Mouse (Mus musculus) gastrocnemius, postnatal 36 days (tissue): ENCODE data around the gene Pdlim1. TPM values are rescaled to one million over a fixed set of nuclear protein-coding genes. Genes with fewer than 3 reads are reported as not detected.
"Not testable (repeated sequence)": the region's sequence is repeated elsewhere in the genome, so short reads cannot be mapped to it uniquely, and the experiment has no call there.

ENCODE experiments used
- DNase-seq, 2 experiments: peaks; one replicate each; pipeline ENCODE4 v3.0.0; 2022
- intact Hi-C: fragments of 180-260 bp; cut with DNase I; formaldehyde crosslinking; loops from one replicate; pipeline ENCODE4 v1.15.1; 2025
- total RNA-seq, 2 experiments: library from RNA; stranded (reverse); gene quantifications; 2 replicates each; pipeline ENCODE4 v1.2.3; 2021

Gene Pdlim1
- total RNA-seq, 2 experiments from 2014 or later, result 83.7 to 139 TPM

DNA sequence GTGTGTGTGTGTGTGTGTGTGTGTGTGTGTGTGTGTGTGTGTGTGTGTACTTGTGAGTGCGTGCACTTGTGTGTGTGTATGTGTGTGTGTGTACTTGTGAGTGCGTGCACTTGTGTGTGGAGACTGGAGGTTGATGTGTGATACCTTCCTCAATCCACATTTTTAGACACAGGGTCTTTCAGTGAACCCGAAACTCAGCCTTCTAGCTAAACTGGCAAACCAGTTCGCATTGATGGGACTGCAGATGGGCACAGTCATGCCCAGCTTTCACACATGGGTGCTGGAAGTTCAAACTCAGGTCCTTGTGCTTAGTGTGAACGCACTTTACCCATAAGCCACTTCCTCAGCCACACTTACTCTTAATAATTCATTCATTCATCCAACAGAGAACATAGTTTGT is 23.2 kb downstream of the Pdlim1 start:
- intact Hi-C loops, result no loop called here
- DNase-seq, result no peak

DNA sequence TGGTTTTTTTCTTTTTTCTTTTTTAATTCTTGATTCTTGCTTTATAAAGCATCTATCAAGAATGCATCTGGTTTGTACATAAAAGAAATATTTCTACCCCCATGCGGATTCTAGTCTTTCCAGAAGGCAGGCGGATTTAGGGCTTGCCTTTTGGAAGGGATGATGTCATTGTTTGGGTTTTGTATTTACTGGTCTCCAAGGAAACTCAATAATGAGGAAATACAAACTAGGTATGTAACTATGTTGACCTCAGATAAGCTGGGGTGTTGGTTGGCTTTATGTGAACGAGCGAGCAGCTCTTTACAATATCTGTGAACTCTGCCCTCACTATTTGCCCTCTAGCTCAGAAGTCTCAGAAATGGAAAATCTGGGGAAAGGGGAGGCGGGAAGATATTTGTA is 24.4 kb downstream of the Pdlim1 start:
- no peak for DNase-seq
- intact Hi-C loops, result no loop called here

DNA sequence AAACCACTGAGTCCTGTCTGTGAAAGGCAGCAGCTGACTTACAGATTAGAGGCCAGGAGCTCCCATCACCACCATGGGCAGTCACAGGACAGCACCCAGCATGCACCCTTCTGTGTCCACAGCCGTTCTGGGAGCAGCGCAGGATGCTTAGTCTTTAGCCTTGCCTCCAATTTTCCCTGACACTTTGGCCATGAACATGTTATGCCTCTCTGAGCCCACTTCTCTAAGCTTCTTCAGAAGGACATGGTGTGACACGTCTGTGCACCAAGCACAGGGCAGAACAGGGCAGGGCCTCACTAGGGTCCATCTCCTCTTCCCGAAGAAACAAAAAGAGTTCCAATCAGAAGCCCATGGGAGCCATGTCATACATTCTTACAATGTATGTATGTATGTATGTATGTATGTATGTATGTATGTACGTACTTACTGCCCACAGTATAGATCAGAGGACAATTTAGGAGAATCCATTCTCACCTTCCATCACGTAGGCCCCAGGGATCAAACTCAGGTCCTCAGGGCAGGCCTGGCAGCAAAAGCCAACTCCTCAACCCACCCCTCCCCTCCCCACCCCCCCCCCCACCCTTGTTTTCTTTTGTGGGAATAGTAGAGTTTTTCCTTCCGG is 24.9 kb downstream of the Pdlim1 start:
- intact Hi-C loops, result no loop called here
- no peak for DNase-seq

- intact Hi-C loops, result no loop called here
- peak in 1 of 2 experiments; percentile 31 for DNase-seq
Observed at GRCm38 (mm10) chr19:40240838-40241689, 30.6 kb downstream of the Pdlim1 start.

DNA sequence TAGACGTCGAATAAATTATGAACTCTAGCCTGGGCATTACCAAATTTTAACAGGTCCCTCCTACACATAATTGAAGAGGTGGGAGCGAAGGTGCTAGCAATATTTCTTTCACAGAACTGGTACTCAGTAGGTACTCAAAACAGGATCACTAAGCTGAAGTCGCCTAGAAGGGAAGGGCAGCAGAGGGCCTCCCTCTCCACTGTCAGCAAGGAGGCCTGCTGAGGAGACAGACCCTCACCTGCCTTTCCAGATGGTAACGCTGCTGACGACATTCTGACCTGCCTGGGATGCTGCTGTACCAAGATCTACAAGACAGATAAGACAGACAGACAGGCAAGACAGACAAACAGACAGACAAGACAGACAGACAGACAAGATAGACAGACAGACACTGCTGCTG is 31.3 kb downstream of the Pdlim1 start:
- intact Hi-C loops, result no loop called here

GRCm38 (mm10) chr19:40238175-40238850 is 33.3 kb downstream of the Pdlim1 start:
- DNase-seq, result no peak
- intact Hi-C loops, result no loop called here

More for the DNA sequence above, 31.3 kb downstream of the Pdlim1 start:
- no peak for DNase-seq

- no peak for DNase-seq
- intact Hi-C loops, result no loop called here
Observed at GRCm38 (mm10) chr19:40232560-40232959, 39.1 kb downstream of the Pdlim1 start.

GRCm38 (mm10) chr19:40231825-40232541 is 39.7 kb downstream of the Pdlim1 start:
- intact Hi-C loops, result no loop called here

DNA sequence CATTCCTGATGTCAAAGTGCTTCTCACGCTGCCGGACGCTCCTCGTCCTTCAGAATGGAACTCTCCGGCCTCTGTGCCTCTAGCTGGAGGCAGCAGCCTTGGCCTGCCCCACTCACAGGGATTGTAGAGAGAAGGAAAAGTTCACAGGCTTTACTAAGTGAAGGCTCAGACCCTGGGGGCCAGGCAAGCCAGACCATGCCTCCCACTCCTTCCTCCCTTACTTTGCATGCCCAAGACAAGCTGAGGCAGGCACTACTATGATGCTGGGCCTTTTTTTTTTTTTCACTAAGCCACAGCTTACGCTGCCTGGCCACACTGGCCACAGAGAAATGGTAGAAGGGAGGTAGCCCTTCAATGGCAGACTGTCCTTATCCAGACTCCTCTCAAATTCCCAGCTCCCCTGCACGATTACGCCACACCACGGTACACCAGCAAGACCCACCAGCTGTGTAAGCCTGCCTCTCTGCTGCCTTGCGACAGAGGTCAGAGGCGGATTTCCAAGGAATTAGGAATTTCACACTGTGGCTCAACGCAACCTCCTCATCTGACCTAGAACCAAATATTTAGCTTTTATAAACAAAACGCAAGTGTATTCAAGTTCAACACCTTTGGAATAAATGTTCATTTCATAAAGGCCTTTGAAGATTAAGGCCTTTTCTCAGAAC is 40.4 kb downstream of the Pdlim1 start:
- intact Hi-C loops, result no loop called here
- DNase-seq, result no peak

More at GRCm38 (mm10) chr19:40231825-40232541, 39.7 kb downstream of the Pdlim1 start:
- DNase-seq, result no peak

DNA sequence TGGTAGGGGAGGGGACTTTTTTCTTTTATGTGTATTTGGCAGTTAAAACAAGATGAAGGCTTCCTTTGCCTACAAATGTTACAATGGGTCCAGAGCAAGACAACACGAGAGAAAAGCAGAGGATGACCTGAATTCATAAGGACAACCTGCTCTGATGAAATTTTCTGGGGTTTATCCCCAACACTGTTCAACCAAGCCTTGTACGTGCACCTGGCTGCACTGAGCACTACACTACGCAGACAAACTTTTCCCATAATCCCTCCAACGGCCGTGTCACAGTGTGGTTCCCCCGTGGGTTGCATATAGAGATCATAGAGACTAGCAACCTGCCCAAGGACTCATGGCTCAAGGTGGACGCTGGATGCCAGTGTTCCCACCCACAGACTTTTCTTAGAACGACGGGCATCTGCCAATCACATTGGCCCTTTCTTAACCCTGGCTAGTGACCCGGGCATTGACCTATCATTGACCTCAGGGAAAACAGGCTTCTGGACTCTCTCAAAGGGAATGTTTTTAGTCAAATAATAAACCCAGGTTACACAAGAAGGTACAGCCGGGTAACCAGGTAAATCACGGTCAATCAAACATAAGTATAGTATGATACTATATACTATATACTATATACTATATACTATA is 45.0 kb downstream of the Pdlim1 start:
- intact Hi-C loops, result no loop called here
- no peak for DNase-seq

DNA sequence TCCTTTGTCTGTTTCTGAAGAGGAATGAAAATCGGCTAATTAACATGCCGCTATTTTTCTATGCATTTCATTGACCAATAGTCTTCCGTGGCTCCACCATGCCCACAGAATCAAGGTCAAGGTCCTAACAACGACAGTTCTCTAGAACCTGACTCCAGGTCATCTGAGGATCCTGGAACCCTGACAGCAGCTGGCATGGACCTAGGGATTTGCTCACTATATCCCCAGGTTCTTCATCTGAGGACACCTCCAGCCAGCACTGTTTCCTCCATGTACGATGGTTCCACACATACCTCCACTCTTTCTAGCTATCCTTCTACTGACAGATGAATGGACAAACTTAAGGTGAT is 45.9 kb downstream of the Pdlim1 start:
- intact Hi-C loops, result no loop called here
- DNase-seq, result no peak

- intact Hi-C loops, result no loop called here
- peak in 1 of 2 experiments; percentile 41 for DNase-seq
Observed at GRCm38 (mm10) chr19:40225102-40225760, 46.4 kb downstream of the Pdlim1 start.

GRCm38 (mm10) chr19:40222307-40222706 is 49.3 kb downstream of the Pdlim1 start:
- DNase-seq, result not testable (repeated sequence)
- intact Hi-C loops, result loop anchor here (5.0 kb wide), 1 partner anchor 1240 kb away; no protein-coding TSS in a partner anchor

DNA sequence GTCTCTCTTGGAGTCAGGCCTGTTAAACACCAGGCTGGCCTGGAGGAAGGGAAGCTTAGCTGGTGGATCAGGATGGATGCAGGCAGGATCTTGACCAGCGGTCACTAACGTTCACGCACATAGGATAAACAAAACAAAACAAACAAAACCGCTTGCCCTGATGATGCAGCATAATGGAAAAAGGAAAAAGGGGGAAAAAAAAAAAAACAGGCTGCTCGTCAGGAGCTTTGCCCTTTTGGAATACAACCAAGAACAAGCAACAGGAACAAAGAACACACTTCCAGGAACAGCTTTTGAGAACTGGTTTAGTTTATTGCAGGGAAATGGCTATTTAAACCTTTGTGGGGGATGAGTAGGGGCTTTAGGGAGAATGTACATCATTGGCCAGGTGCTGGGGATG is 50.8 kb downstream of the Pdlim1 start:
- no peak for DNase-seq
- intact Hi-C loops, result loop anchor here (5.0 kb wide), 1 partner anchor 1239 kb away; no protein-coding TSS in a partner anchor

DNA sequence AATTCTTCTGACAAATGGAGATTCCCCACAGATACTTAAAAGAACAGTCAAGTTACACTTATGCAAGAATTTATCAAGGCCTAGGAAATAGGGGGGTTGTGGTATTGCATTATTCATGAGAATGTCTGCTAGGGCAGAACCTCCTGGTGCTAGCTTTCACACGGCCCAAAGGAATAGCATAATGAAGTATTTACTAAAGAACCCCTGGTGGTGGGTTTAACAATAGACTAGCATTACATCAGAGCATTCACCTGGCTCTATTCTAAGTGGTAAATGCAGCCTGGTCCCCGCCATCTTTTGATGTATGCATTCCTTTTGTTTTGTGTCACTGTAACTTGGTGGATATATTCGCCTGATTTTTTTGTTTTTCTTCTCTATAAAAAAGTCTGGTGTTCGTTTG is 68.7 kb downstream of the Pdlim1 start:
- intact Hi-C loops, DNase-seq: not testable (repeated sequence)

- DNase-seq, result no peak
- intact Hi-C loops, result no loop called here
Observed at GRCm38 (mm10) chr19:40190596-40190995, 81.0 kb downstream of the Pdlim1 start.

- DNase-seq, result no peak
- intact Hi-C loops, result no loop called here
Observed at GRCm38 (mm10) chr19:40187160-40187559, 84.5 kb downstream of the Pdlim1 start, which contains the start of gene Cyp2c70. TSS of gene Cyp2c70 (minus strand) at chr19:40187333.

- no peak for DNase-seq
- intact Hi-C loops, result no loop called here
Observed at GRCm38 (mm10) chr19:40183600-40183999, 88.0 kb downstream of the Pdlim1 start.

GRCm38 (mm10) chr19:40178311-40178710 is 93.3 kb downstream of the Pdlim1 start:
- DNase-seq, result no peak
- intact Hi-C loops, result no loop called here
